Mouse (Mus musculus) spleen, adult 18-20 months (tissue): ENCODE data around the gene Tat.
"Not testable (repeated sequence)": the region's sequence is repeated elsewhere in the genome, so short reads cannot be mapped to it uniquely, and the experiment has no call there.

Experiments used
- DNase-seq, 2 experiments: peaks; one replicate each; pipeline ENCODE4 v3.0.0; 2022; ENCODE audit warnings: mixed read lengths in 2 of 2

Tat gene

GRCm38 (mm10) chr8:109983944-109984343 is 6.3 kb upstream of the Tat start:
- no peak for DNase-seq

- DNase-seq, result no peak
Observed at GRCm38 (mm10) chr8:109986384-109986783, 3.9 kb upstream of the Tat start.

GRCm38 (mm10) chr8:109987776-109988175 is 2.5 kb upstream of the Tat start:
- DNase-seq, result no peak

- no peak for DNase-seq
Observed at GRCm38 (mm10) chr8:109989151-109989550, 1.1 kb upstream of the Tat start.

DNA sequence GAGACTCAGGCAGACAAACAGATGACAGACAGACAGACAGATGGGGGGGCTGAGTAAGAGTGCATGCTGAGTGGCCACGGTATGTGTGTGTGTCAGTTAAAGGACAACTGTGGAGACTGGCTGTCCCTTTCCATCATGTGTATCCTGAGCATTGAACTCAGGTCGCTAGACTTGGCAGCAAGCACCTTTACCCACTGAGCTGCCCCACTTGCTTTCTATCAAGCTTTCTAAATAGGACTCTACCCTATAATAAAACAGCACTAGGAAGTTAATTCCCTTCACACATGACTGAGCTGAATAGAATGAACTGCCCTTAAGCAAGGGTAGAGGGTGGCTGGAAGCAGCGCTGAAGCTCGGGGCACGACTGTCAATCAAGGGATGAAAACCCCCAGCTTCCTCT is 1.9 kb downstream of the Tat start:
- DNase-seq, result no peak

DNA sequence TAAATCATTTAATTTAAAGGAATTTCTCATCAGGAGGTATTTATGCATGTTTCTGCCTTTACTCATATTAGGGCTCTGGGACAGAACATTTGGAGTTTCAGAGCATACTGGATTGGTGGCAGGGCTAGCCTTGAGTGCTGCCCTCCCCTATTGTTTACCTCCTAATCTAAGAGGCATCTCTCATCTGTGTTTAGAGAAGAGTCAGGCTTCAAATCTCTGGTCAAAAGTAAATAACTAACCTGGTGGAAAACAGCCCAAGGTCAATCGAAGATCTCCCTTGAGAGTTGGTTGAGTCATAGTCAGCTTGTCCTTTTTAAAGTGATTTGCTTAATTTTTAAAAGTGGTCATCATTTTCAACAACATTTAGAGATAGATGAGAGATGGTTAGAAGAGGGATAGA is 2.7 kb downstream of the Tat start:
- no peak for DNase-seq

DNA sequence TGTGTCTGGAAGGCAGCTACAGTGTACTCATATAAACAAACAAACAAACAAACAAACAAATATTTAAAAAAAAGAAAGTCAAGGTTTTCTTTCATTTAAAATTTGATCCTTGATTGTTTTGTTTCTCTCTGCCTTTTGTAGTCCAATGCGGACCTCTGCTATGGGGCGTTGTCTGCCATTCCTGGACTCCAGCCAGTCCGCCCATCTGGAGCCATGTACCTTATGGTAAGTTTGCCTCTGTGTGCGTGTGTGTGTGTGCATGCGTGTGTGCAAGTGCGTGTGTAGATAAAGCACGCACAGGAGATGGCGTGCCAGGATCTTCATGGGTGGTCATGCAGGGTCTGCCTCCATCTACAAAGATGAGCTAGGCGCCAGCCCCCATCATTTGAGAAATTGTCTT is 7.1 kb downstream of the Tat start:
- DNase-seq, result no peak

DNA sequence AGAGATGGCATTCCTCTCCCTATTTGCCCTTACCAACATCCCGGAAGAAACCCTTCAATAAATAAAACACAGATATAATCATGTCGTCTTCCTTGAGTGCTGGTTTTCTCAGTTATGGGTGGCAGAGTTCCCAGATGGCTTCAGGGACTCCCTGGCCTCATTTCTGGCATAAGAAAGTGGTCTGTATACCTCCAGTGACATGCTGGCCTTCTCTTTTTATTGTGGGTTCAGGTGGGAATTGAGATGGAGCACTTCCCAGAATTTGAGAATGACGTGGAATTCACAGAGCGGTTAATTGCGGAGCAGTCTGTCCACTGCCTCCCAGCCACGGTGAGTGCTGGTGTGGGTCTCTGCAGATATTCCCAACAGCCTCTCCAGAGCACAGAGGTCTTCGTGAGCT is 7.8 kb downstream of the Tat start:
- no peak for DNase-seq

- no peak for DNase-seq
Observed at GRCm38 (mm10) chr8:109999974-110000373, 9.7 kb downstream of the Tat start.

- DNase-seq, result no peak
Observed at GRCm38 (mm10) chr8:110002953-110003352, 12.7 kb downstream of the Tat start.

GRCm38 (mm10) chr8:110004300-110004699 is 14.1 kb downstream of the Tat start:
- DNase-seq, result no peak

- no peak for DNase-seq
Observed at GRCm38 (mm10) chr8:110006312-110007023, 16.2 kb downstream of the Tat start.

DNA sequence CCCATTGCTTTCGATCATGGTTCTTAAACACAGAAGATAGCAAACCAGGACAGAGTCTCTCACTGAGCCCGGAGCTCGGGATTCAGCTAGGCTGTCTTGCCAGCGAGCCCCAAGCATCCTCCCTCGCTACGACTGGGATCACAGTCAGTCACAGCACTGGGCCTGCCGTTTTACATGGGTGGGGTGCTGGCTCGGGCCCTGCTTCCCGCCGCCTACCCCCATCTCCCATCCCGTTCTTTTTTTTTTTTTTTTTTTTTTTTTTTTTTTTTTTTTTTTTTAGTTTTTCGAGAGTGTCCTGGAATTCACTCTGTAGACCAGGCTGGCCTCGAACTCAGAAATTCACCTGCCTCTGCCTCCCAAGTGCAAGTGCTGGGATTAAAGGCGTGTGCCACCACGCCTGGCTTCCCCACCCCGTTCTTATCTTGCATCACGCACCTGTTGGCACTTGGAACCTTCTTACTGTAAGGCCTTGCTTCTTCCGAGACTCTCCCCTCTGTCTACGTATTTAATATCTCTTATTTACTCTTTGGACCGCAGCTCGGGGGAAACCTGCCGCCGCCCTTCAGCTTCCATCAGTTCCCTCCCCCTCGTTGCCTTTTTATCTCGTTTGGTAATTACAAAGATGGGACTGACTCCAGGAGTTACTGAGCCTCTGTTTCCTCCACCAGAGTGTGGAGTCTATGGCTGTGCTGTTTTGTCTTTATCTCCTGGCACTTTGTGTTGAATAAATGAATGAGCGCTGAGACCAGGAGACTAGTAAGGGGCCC is 18.2 kb downstream of the Tat start:
- DNase-seq, result no peak

DNA sequence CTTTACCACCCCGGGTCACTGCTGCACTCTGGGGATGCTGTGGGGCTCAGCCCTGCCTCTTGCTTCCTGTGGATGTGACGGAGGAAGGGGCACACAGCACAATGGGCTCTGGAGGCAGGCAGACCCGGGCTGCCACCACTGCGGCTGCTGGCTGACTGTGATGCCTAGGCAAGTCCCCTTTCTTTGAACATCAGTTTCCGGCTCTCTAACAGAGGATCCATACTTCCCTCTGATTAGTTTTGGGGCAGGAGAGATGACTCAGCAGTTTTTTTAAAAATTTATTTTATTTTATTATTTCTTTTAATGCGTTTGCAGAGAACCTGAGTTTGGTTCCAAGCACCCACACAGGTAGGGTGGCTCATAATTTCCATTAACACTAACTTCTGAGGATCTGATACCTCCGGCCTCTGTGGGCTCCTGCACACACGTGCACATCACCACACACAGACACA is 18.8 kb downstream of the Tat start:
- DNase-seq, result no peak

DNA sequence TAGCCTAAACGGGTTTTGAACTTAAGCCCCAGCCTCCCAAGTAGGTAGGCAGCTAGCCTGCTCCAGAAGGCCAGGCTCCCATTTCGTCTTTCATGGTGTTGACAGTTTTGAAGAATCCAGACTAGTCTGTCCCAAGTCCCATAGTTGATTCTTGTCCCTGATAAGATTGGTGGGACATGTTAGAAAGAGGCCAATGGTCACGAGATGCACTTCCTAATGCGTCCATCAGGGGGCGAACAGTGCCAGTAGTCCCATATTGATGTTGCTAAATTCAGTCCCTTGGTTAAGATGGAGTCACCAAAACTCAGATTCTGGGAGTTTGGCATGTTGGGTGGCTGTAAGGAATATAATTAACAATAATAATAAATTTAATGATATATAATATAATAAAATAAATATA is 20.6 kb downstream of the Tat start:
- DNase-seq, result peak in 1 of 2 experiments; percentile 21

- no peak for DNase-seq
Observed at GRCm38 (mm10) chr8:110022081-110022480, 31.8 kb downstream of the Tat start.

DNA sequence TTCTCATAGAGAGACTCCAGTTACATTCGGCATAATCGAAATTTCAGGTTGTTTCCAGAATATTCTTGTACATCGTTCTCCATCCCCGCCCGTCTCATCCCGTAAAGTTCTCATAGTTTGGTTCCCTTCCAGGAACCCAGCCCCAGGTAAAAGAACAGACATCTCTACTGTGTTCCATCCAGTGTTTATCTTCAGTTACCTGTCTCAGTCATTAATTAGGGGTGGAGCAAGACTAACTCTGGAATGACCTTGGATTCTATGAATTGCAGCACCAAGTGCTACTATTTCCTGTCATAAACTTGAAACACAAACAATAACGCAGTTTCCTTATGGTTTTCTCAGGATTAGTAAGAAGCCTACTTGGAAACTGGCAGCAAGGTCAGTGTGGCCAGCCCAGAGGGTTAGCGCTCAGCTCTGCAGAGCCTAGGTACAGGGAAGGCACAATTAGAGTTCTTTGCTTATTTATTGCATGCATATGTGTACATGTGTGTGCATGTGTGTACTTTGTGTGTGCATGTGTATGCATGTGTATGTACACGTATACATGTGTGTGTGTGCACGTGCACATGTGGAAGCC is 32.6 kb downstream of the Tat start:
- DNase-seq, result no peak

- DNase-seq, result not testable (repeated sequence)
Observed at GRCm38 (mm10) chr8:110033771-110034170, 43.5 kb downstream of the Tat start.

DNA sequence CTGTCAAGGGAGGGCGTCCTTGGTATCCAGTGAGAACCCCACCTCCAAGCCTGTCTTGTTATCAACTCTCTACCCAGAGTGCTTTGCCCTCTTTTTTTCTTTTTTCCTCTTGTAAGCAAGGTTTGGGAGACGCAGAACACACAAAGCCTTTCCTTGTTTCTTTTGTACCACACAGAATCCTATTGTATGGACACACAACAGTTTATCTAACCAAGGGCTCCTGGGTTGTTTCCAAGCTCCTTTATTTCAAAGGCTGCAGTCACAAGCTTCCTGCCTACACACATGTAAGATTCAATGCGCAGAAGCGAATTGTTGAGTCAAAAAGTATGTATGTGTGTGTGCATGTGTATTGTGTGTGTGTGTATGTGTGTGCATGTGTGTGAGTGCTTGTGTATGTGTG is 44.1 kb downstream of the Tat start:
- no peak for DNase-seq

DNA sequence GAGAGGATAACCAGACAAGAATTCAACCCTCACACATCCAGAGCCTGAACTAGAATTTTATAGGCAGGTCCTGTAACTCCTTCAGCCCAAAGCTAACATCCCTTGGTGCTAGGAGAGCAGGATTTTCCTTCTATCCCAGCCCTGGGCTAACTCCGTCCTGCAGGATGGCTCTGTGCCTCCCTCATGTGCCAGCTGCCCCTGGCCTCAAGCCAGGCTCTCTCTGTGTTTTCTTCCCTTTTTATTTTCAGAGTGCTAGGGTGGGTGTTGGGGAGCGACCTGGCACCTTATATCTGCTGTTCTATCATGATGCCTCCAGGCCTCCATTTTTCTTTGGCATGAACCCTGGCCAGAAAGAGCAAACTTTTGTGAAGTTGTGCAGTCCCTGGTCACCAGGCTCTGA is 45.9 kb downstream of the Tat start:
- no peak for DNase-seq

- DNase-seq, result no peak
Observed at GRCm38 (mm10) chr8:110039216-110039615, 49.0 kb downstream of the Tat start.

GRCm38 (mm10) chr8:110039659-110040058 is 49.4 kb downstream of the Tat start, which contains the start of gene Chst4:
Gene Chst4 (minus strand): TSS chr8:110039740.
- DNase-seq, result no peak

DNA sequence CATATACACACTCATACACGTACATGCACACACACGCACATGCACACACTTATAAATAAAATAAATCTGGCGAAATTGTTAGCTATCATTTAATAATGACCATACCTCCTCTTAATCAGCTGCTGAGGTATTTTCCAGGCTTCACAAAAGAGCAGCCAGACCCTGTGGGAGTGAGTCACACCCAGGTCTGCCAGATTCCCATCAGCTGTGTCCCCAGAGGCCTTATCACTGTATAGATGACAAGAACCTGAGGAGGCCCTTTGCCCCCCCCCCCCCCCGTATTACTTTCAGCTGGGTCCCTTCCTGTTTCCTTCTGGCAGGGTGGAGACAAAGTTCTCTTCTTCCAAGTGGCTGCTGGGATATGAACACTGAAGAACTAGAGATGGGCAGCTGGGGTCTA is 50.3 kb downstream of the Tat start:
- no peak for DNase-seq
